Mouse (Mus musculus) CD4-positive, CD25-positive, alpha-beta regulatory T cell, adult 4 months (primary cell): ENCODE data around the gene Zfpm1. TPM values are rescaled to one million over a fixed set of nuclear protein-coding genes. Genes with fewer than 3 reads are reported as not detected.

Source experiments
- ATAC-seq: one replicate; pipeline ENCODE4 v1.8.0; 2017
- polyA plus RNA-seq, 2 experiments: library from polyadenylated mRNA; unstranded; fragments of 100-300 nt; shearing (Covaris generic); gene quantifications; one replicate each; pipeline ENCODE4 v1.2.1; 2017

Gene Zfpm1
- polyA plus RNA-seq, 2 experiments from 2014 or later = 0.46 to 0.82 TPM

DNA sequence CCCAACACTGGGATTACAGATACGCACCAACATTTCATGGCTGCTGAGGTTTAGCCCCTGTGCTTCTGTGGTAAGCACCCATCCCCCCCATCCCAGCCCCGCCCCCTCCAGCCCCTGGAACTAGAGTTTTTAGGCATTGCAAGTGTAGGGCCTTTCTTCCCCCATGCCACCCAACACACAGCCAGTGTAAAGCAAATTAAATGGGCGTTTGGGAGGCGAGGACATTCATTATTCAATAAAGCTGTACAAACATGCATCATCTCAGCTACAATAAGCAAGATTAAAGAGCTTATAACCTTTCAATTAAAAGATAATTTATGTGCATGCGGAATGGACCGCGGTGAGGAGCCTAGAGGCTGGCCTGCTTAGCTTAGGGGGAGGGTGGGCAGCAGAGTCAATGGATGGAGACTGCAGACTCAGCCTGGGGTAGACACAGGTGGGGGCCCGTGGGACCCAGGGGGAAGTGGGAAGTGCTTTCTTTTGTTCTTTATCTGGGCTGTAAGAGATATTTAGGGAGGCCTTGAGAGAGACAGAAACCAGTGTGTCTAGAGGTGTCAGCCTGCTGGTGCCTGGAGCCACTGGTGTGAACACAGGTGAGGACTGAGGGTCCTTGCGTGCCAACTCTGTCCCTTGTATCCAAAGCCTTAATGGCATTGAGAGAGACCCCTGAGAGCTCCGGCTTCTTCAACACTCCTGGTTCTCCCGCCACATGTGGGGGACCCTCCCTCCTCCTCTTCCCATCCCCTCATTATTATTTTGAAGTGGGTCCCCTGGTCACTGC lies 68.6 kb downstream of the Zfpm1 start:
- no peak for ATAC-seq

DNA sequence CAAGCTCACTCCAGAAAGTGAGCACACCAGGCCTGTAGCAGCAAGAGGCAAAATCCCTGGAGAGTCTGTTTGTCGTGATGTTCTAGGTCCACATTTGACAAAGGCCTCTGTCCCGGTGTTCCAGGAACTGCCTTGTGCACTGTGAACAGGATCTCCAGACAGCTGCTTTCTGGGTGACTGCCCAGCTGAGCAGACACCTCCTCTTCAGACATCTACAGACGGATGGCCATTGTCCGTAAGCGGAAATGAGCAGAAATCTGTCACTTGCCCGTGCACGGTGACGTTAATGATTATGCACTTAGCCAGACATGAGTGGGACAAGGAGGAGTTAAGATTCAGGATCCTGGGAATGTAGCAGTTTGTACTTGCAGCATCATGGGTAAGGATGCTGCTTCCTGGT lies 72.2 kb downstream of the Zfpm1 start:
- ATAC-seq = no peak

DNA sequence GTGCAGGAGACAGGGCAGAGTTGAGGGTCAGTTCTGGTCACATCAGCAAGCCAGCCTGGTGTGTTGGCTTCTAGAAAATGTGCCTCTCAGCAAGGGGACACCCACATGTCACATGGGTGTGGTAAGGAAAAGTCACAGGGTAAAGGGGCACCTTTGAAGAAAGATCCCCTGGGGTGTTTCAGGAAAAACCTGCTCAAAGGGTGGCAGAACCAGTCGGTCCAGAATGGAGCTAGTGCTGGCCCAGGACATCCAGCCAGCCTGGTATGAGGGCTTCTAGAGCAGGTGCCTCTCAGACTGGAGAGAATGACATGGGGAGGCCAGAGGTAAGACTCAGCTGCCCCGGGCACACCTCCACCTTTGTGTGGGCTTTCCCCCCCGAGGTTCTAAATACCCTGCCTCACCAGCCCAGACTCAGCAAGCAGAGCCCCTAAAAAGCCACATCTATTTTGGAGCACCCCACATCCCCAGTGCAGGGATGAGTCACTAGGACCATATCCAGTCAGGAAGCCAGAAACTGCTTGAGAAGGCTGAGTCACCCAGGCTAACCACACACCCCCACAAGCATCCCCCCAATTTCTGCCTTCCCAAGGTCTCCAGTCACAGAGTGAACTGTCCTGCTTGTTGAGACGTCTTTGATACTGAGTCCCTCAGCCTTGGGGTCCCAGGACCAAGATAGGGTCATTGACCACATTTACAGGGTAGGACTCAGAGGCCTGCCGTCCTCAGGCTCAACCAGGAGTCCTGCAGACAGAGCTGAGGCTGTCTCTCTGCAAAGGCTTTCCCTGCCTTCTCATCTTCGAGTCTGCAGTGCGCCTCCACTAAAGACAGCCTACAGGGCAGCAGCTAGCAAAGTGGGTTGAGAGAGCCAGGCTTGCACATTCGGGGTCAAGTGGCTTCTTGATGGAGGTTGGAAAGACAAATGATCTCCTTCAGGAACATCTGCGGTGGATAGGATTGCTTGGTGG lies 74.0 kb downstream of the Zfpm1 start:
- no peak for ATAC-seq

DNA sequence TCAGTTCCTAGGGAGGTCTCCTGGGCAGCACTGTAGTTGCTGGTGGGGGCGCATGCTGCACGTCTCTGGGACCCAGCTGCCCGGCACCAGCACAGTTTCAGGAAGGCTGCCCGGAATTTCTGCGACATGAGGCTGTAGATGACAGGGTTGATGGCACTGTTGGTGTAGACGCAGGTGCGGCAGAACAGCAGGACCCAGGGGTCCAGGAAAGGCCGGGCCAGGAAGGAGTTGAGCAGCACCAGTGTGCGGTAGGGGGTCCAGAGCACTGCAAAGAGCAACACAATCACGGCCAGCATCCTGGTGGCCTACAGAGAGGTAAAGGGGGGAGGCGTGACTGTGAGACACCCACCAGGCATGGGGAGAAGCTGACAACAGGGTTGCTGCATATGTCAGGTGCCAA lies 75.3 kb downstream of the Zfpm1 start:
- ATAC-seq = no peak

- ATAC-seq = no peak
These were observed 75.7 kb downstream of the Zfpm1 start for GRCm38 (mm10) chr8:122357641-122358040.

- ATAC-seq = no peak
These were observed 77.3 kb downstream of the Zfpm1 start for GRCm38 (mm10) chr8:122359111-122359775.

DNA sequence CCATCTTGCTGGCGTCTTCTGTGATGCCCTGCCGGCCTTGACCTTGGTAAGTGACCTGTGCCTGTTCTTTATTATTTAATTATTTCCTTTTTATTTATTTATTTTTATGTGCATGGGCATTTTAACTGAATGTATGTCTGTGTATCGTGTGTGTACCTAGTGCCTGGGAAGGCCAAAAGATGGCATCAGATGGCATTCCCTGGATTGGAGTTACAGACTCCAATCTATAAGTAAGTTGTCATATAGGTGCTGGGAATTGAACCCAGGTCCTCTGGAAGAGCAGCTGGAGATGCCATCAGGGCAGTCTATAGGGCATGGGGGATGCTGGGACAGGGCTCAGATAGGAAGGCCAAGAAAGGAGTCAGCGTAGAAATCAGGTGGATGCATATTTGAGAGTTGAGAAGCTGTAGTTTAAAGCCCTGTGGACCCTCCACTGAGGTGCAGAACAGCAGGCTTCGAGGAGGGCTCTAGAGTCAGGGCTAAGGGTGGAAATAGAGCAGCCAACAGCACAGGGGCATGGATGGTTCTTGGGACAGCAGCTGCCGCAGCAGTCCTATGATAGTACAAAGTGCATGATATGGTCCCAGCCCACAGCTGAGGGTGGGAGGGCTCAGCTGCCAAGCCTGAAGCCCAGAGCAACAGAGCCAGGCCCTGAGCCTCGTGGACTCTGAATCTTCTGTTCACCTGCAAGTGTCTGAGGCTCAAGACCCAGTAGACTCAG lies 78.9 kb downstream of the Zfpm1 start, which contains the start of gene Trhr2:
Gene Trhr2 (minus strand): TSS at position 51 of the 721 bp plus-strand sequence.
- ATAC-seq = no peak

- ATAC-seq = no peak
These were observed 80.3 kb downstream of the Zfpm1 start for GRCm38 (mm10) chr8:122362271-122362670.

DNA sequence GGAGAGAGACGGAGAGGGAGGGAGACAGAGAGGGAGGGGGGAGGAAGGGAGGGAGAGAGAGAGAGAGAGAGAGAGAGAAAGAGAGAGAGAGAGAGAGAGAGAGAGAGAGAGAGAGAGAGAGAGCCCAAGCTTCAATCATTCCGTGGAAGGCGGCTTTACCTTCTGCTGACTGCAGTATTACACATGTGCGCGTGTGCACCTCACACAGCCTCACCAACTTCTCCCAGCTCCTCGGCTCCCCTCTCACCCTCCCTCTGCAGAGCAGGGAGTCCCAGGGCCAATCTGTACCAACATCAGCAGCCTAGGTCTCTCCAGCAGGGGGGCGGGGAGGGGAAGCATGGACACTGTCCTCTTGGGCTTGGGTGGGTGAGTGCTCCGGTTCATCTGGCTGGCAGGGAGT lies 81.0 kb downstream of the Zfpm1 start:
- ATAC-seq = no peak

GRCm38 (mm10) chr8:122368494-122368893 lies 86.6 kb downstream of the Zfpm1 start:
- no peak for ATAC-seq

DNA sequence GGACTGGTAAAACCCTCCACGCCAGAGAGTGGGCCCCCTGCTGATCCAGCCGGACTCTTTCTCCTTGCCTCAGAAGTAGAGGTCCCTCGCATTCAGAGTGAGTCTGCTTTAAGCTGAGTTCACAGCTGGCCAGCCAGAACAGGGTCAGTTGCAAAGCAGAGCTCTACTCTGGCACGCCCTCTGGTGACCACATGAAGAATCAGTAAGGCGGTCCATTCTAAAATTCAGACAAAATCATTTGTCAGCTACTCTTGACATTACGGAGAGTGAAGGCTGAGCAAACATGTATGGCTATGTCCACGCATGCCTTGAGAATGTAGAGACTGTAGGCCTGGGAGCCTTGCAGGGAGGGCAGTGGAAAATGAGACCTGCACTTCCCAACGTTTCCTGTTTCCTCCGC lies 87.7 kb downstream of the Zfpm1 start:
- no peak for ATAC-seq

DNA sequence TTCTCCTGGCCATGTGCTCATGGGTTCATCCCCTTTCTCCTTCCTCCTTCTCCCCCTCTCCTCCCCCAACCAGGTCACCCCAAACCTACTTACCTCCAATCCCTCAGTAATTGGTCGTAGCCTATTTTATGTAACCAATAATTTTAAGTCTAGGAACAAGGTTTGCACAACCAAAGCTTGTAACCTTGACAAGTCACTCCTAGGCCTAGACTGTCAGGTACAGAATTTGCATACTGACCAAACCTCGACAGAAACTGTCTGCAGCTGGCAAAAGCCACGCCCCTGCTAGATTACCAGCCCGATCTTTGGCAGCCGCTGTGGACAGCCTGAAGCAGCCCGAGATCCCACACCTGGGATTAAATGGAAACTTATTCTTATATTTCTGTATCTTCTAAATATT lies 89.8 kb downstream of the Zfpm1 start:
- ATAC-seq = no peak

GRCm38 (mm10) chr8:122375320-122375719 lies 93.4 kb downstream of the Zfpm1 start:
- ATAC-seq = no peak

- ATAC-seq = no peak
These were observed 93.9 kb downstream of the Zfpm1 start for GRCm38 (mm10) chr8:122375751-122376364.

DNA sequence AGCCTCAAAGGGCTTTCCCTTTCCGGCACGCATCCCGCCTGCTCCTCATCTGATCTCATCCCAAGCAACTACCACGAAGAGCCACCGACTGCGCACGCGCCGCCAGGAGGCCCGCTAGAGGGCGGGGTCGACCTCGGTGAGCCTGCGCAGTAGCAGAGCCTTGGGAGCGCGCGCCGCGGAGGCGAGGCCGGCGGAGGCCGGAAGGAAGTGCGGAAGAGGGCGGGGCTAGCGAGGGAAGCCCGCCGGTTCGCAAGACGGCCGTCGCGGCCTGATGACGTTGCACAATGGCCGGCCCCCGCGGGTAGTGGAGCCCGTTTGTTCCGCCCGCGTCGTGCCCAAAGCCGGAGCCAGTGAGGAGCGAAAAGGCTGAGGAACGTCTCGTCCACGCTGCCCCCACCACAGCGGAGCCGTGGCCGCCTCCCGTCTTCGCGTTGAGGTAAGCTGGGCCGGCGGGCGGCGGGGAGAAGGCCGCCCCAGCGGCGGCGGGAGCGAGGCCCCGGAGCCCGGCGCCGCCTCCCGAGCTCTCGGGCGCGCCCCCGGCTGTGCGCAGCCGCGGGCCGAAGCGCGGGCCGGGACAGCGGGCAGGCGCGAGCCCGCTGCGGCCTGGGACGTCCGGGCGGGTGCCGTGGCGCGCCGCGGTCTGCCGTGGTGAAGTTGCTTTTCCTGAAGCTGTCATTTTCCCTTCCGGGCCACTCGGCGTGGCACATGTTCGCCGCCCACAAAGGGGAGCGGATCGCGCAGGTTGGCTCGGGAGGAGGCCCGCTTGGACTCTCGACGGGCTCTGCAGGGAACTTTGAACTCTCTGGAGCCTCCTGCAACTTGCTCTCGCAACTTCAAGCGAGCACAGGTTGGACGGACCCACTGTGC lies 94.7 kb downstream of the Zfpm1 start, which contains the start of gene Zc3h18:
Gene Zc3h18 (plus strand): TSS at position 245 of the 867 bp plus-strand sequence.
- peak; percentile 96 for ATAC-seq

DNA sequence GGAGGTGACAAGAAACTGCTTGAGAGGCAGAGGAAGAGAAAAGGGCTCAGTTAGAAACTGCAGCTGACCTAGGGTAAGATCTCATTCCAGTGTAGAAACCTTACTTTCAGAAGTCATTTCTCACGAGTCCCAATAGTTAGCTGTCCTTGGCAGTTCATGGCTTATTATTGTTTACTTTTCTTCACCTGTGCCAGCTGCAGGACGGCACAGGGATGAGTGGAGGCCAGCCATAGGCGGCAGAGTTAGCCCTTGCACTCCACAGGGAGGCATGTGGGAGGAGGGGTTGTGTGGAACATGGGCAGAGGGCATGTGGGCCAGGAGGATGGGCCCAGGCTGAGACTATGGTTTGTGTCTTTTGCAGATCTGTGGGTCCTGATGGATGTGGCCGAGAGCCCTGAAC lies 101.1 kb downstream of the Zfpm1 start:
- ATAC-seq = no peak
